Mouse (Mus musculus) Patski (cell line): ENCODE results near the gene Prx. TPM values are rescaled to one million over a fixed set of nuclear protein-coding genes. Genes with fewer than 3 reads are reported as not detected.

ENCODE experiments used
- ATAC-seq: fragments of 100-300 bp; one replicate; pipeline ENCODE4 v1.8.0; 2021
- CTCF ChIA-PET: fragments of 350-600 bp; sonication (Branson Sonifier 250); formaldehyde crosslinking; loops from one replicate; lab custom pipeline; 2022; ENCODE audit warnings: inconsistent platforms; lab: Charles Lee
- POLR2A ChIA-PET: fragments of 350-600 bp; sonication (Branson Sonifier 250); formaldehyde crosslinking; loops from one replicate; lab custom pipeline; 2022; ENCODE audit warnings: antibody characterized with exemption, inconsistent platforms; lab: Charles Lee
- DNase-seq: peaks from one replicate; pipeline ENCODE4 v3.0.0-alpha.2; 2011; ENCODE audit warnings: low read depth, low spot score
- H3K27me3 ChIP-seq: fragments of 371-371 bp; one replicate; pipeline ENCODE4 v1.5.1; 2021
- CTCF ChIP-seq: fragments of 100-300 bp; IDR thresholded peaks from one replicate; pipeline ENCODE4 v1.5.1; 2021
- in situ Hi-C: fragments of 300-500 bp; cut with MboI; formaldehyde crosslinking; loops from 3 replicates; pipeline ENCODE4 v1.11.1; 2018; ENCODE audit warnings: low pct_unique_long_range_greater_than_20kb, mixed read lengths
- polyA plus RNA-seq: library from polyadenylated mRNA; unstranded; gene quantifications from one replicate; pipeline ENCODE4 v1.2.3, GENCODE M21; 2021

Gene Prx
- polyA plus RNA-seq, 1 experiment from 2014 or later, result 4.4 TPM

- peak; percentile 88 for ATAC-seq
- TF ChIP-seq CTCF, result no peak
- ChIA-PET POLR2A (interaction anchor here (1.1 kb wide), 1 partner anchor 9 kb away, joined by 3 read pairs; no protein-coding TSS in a partner anchor), CTCF (interaction anchor here (0.8 to 1.3 kb wide), 2 partner anchors 55 to 136 kb away, joined by 4 to 5 read pairs; no protein-coding TSS in a partner anchor)
- in situ Hi-C loops, result no loop called here
- no peaks in the 10 kb centered on the region for H3K27me3 ChIP-seq
- no peak for DNase-seq
Observed at GRCm38 (mm10) chr7:27542392-27543033, 43.4 kb downstream of the Prx start.

GRCm38 (mm10) chr7:27543065-27543464 lies 43.9 kb downstream of the Prx start:
- no peak for TF ChIP-seq CTCF
- no peak for DNase-seq
- H3K27me3 ChIP-seq, result no peaks in the 10 kb centered on the region
- POLR2A ChIA-PET, result interaction anchor here (0.7 to 1.5 kb wide), 2 partner anchors 11 to 262 kb away, joined by 3 read pairs; no protein-coding TSS in a partner anchor
- no peak for ATAC-seq
- CTCF ChIA-PET, result interaction anchor here (1.3 kb wide), 1 partner anchor 56 kb away, joined by 5 read pairs; no protein-coding TSS in a partner anchor
- in situ Hi-C loops, result no loop called here

- no peaks in the 10 kb centered on the region for H3K27me3 ChIP-seq
- DNase-seq (no peak), ATAC-seq (no peak)
- ChIA-PET CTCF (no interaction called here), POLR2A (interaction anchor here (0.7 to 1.5 kb wide), 2 partner anchors 10 to 262 kb away, joined by 3 read pairs; no protein-coding TSS in a partner anchor)
- TF ChIP-seq CTCF, result no peak
- in situ Hi-C loops, result no loop called here
Observed at GRCm38 (mm10) chr7:27543851-27544250, 44.7 kb downstream of the Prx start.

- ChIA-PET CTCF (no interaction called here), POLR2A (interaction anchor here (0.6 kb wide), 1 partner anchor 32 kb away, joined by 3 read pairs; no protein-coding TSS in a partner anchor)
- in situ Hi-C loops, result no loop called here
- no peaks in the 10 kb centered on the region for H3K27me3 ChIP-seq
- ATAC-seq, result no peak
- DNase-seq, result no peak
- no peak for TF ChIP-seq CTCF
Observed at GRCm38 (mm10) chr7:27544675-27545370, 45.7 kb downstream of the Prx start.

- DNase-seq (no peak), ATAC-seq (no peak)
- TF ChIP-seq CTCF, result no peak
- H3K27me3 ChIP-seq, result no peaks in the 10 kb centered on the region
- ChIA-PET POLR2A (no interaction called here), CTCF (interaction anchor here (2.7 kb wide), 1 partner anchor 23 kb away, joined by 10 read pairs; no protein-coding TSS in a partner anchor)
- in situ Hi-C loops, result no loop called here
Observed at GRCm38 (mm10) chr7:27549597-27549996, 50.5 kb downstream of the Prx start.

GRCm38 (mm10) chr7:27552070-27552469 lies 52.9 kb downstream of the Prx start:
- ChIA-PET POLR2A (interaction anchor here (1.1 kb wide), 1 partner anchor 10 kb away, joined by 3 read pairs; no protein-coding TSS in a partner anchor), CTCF (interaction anchor here (2.7 kb wide), 1 partner anchor 25 kb away, joined by 10 read pairs; no protein-coding TSS in a partner anchor)
- H3K27me3 ChIP-seq, result no peaks in the 10 kb centered on the region
- no peak for DNase-seq
- in situ Hi-C loops, result no loop called here
- ATAC-seq, result no peak
- no peak for TF ChIP-seq CTCF

GRCm38 (mm10) chr7:27552931-27553513 lies 53.9 kb downstream of the Prx start, which contains the start of the genes Pld3 and 2310022A10Rik:
Gene Pld3, minus strand, starts transcription at chr7:27553218.
Gene 2310022A10Rik, plus strand, starts transcription at chr7:27553233.
- ChIA-PET CTCF (interaction anchor here (0.8 kb wide), 1 partner anchor 45 kb away, joined by 3 read pairs; no protein-coding TSS in a partner anchor), POLR2A (interaction anchor here (0.9 to 1.0 kb wide), 2 partner anchors 9 to 27 kb away, joined by 3 read pairs; no protein-coding TSS in a partner anchor)
- no peak for TF ChIP-seq CTCF
- in situ Hi-C loops, result no loop called here
- peak; percentile 63 for DNase-seq
- peak; percentile 99 for ATAC-seq
- no peaks in the 10 kb centered on the region for H3K27me3 ChIP-seq

GRCm38 (mm10) chr7:27560291-27560887 lies 61.3 kb downstream of the Prx start:
- CTCF ChIA-PET, result interaction anchor here (1.0 kb wide), 1 partner anchor 21 kb away, joined by 3 read pairs; no protein-coding TSS in a partner anchor
- ATAC-seq (no peak), DNase-seq (no peak)
- no peak for TF ChIP-seq CTCF
- in situ Hi-C loops, result no loop called here
- no peaks in the 10 kb centered on the region for H3K27me3 ChIP-seq
- POLR2A ChIA-PET, result interaction anchor here (0.6 kb wide), 1 partner anchor 1033 kb away, joined by 3 read pairs; no protein-coding TSS in a partner anchor

GRCm38 (mm10) chr7:27560978-27561377 lies 61.9 kb downstream of the Prx start:
- in situ Hi-C loops, result no loop called here
- no peak for TF ChIP-seq CTCF
- no peak for DNase-seq
- POLR2A ChIA-PET, result interaction anchor here (0.6 kb wide), 1 partner anchor 1033 kb away, joined by 3 read pairs; no protein-coding TSS in a partner anchor
- no peaks in the 10 kb centered on the region for H3K27me3 ChIP-seq
- CTCF ChIA-PET, result no interaction called here
- ATAC-seq, result no peak

Other genes starting within 250 kb of the Prx start
- gene Numbl, start 240.9 kb upstream of the Prx start, polyA plus RNA-seq, result 9.6 TPM
- gene Ltbp4, start 161.6 kb upstream of the Prx start, polyA plus RNA-seq, result 10.3 TPM
- gene Shkbp1, start 143.3 kb upstream of the Prx start, polyA plus RNA-seq, result 24.7 TPM
- gene Gm20479, start 141.9 kb upstream of the Prx start, polyA plus RNA-seq, result 0.64 TPM
- gene Sptbn4, start 51.6 kb upstream of the Prx start, polyA plus RNA-seq, result 0.13 TPM
- 20.3 TPM for gene Blvrb, start 51.3 kb upstream of the Prx start, polyA plus RNA-seq
- 9.1 TPM for gene Sertad3, start 25.6 kb upstream of the Prx start, polyA plus RNA-seq
- 27.6 TPM for gene Sertad1, start 12.4 kb upstream of the Prx start, polyA plus RNA-seq
- gene Hipk4, start 23.9 kb downstream of the Prx start, polyA plus RNA-seq, result 0.95 TPM
- gene Pld3, start 53.9 kb downstream of the Prx start, polyA plus RNA-seq, result 148 TPM
- 13.6 TPM for gene 2310022A10Rik, start 53.9 kb downstream of the Prx start, polyA plus RNA-seq
- 71.9 TPM for gene Akt2, start 92.2 kb downstream of the Prx start, polyA plus RNA-seq
- gene Ttc9b, start 154.6 kb downstream of the Prx start, polyA plus RNA-seq, result 0.12 TPM
- 34.0 TPM for gene Map3k10, start 175.3 kb downstream of the Prx start, polyA plus RNA-seq
- gene Zfp607b, start 190.0 kb downstream of the Prx start, polyA plus RNA-seq, result 1.1 TPM
- 13.1 TPM for gene Zfp60, start 232.1 kb downstream of the Prx start, polyA plus RNA-seq